Mouse (Mus musculus) layer of hippocampus, adult 8-10 months (tissue): Measurements from ENCODE around the gene Mrps23. TPM values are rescaled to one million over a fixed set of nuclear protein-coding genes. Genes with fewer than 3 reads are reported as not detected.

Experiments used
- DNase-seq, 2 experiments: peaks; one replicate each; pipeline ENCODE4 v3.0.0; 2022; ENCODE audit warnings: low spot score in 2 of 2
- total RNA-seq, 4 experiments: library from RNA; stranded (reverse); gene quantifications; 2 replicates each; pipeline ENCODE4 v1.2.4; 2022

The Mrps23 gene
- total RNA-seq, 4 experiments from 2014 or later = 63.2 to 64.8 (median 63.7) TPM

DNA sequence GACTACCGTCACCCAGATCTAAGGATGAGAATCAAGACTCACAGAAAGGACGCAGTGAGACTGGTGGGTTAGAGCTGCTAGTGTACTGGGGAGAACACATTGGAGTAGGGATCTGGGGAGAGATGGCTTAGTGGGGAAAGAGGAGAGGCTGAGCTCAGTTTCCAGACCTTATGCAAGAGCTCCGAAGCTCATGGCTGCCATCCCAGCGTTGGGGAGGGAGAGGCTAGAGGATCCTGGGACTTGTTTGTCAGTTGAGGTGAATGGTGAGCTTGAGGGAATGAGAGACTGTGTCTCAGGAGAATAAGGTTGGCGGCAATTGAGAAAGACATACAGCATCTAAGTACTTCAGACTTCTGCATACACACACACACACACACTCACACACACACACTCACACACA, 44.4 kb downstream of the Mrps23 start:
- DNase-seq = no peak

DNA sequence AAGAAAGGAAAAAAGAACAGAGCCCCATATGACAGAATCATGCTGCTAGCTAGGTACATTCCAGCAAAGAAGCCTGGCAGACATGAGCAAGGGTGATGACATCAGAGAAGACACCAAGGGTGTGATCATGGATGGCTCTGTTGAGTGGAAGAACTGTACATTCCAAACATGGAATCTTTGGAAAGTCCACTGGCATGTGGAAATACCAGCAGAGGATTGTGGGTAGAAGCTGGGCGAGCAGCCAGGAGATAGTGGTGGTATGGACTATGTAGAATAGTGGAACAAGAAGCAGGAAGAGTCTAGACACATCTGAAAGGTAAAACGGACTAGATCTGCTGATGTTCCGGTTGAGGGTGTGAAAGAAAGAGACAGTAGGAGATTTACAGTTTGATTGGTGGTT, 46.4 kb downstream of the Mrps23 start:
- DNase-seq = no peak

DNA sequence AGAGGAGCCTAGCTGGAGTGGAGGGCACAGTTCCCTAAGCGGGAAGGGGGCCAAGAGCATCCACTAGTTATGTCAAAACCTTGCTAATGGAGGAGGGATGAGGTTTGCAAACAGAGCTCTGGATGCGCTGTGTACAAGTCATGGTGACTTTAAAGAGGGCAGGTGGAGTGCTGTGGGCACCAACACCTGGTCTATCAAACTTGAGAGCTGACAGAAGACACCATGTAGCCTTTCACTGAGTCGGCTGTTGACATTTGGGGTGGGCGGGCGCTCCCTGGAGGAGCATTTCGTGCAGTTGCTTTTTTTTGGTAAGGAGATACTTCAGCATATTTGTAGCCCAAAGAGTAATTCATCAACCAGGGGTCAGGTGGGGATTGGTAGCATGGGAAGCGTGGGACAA, 47.1 kb downstream of the Mrps23 start:
- DNase-seq = no peak

DNA sequence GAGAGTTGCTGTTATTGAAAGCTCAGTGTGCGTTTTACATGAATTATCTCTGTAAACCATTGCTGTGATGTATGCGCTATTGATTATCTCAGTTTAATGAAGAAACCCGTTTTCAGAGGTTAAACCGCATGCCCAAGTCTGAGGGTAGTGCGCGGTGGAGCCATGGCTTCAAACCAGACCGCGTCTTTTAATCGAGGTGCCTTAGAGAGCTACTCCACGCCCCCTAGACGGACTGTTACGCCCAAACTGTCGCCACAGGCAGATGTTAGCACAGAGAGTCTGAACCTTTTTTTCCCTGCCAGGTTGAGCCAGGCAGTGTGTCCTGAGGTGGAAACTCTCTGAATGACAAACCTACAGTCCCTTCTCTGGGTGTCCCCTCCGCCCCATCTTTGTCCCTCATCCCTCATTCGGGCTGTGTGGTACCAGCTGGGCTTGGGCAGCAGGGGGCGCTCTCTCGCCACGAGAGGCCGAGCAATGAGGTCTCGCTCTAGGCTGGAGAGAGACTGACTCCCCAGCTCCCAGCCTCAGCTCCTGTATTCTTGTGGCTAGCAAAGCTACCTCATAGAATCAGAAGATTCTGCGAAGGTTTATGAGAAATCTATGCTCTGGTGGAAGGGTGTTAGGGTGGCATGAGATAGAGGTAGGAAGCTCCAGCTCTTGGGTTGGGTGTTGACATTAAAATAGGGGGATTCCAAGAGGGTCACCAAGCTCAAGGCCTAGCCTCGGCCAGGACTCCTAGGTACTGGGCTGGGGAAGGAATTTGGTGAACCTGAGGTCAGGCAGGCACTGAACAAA, 48.0 kb downstream of the Mrps23 start:
- peak; percentile 48 to 86 for DNase-seq

DNA sequence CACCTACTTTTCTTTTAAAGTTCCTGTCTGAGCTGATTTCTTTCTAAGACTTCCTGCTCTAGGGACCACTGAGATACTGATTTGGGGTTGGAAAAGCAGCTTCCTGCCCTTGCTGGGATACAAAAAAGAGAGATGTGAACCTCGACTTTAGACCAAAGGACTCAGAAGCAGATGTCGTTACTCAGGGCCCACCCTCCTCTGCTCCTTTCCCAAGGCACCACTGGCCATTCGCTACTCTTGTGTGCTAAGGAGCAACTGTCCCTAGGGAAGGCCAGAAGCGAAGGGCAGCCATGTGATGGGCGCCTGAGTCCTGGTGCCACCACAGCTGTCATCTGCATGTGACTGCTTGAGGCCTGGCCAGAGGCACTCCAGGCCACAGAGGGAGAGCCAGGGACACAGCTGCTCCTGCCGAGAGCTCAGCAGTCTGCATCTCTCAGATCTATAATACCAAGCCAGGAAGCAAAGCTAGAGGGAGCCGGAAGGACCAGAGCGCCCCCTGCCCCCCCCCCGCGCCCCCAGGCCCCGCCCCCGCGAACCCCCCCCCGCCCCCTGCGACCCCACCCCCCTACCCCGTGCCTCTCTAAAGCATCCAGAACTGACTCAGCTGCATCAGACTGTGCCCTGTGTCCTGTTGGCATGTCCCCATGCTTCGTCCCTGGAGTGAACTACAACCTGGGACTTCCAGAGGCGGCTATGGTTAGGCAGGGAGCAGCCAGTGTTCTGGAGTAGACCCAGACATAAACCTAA, 48.8 kb downstream of the Mrps23 start:
- DNase-seq = peak; percentile 32 to 37

DNA sequence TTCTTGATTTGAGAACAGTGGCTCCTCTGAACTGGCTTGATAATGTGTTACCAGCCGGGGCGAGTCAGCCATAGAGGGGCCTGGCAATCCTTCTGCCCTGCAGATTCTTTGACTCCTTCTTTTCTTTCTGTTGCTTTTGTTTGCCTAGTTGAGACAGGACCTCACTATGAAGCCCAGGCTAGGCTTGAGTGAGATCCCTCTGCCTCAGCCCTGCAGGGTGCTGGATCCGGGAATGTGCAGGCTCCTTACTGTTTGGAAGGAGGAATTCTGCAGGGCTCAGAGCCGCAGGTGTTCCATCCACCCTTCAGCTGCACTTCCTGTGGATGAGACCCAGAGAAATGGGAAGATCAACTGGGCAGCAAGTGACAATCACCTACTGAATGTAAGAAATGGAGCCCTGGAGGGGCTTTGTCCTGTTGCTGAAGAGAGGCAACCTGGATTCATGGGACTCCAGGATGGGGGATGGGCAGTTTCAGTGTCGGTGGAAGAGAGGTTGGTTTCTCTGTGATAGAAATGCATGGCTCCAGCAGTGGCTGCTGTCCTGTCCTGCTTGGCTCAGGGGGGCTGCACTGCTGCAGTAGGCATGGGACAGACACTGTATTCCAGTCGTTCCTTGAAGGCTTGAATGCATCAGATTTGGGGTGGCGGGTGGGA, 49.5 kb downstream of the Mrps23 start:
- no peak for DNase-seq

DNA sequence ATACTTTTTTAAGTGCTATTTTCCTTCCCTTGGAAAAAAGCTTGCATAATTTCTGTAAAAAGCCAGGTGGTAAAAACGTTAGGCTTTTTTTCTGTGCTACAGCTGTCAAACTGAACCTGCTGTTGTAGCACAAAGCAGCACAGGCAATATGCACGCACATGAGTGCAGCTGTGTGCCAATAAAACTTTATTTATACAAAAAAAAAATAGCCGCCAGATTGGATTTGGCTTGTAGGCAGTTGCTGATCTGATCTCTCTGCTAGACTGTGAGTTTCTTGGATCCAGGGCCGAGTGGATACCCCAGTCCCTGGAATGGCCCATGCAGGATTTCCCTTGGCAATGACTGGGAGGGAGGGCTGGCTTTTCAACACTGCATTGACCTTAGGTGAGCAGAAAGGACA, 53.5 kb downstream of the Mrps23 start:
- DNase-seq = no peak

DNA sequence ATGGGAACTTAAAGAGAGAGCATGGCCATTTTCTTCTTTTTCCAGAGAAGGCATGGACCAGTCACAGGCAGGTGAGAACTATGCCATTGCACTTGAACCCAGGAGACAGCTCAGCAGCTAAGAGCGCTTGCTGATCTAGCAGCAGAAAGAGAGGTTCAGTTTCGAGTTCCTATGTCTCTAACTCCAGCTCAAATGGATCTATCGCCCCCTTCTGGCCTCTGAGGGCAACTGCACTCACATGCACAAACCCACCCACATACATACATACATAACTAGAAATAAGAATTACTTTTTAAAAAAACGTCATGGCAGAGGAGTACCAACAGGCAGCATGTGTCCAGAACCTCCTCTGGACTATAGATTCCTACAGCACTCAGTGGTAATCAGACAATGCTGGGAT, 54.0 kb downstream of the Mrps23 start:
- DNase-seq = no peak

DNA sequence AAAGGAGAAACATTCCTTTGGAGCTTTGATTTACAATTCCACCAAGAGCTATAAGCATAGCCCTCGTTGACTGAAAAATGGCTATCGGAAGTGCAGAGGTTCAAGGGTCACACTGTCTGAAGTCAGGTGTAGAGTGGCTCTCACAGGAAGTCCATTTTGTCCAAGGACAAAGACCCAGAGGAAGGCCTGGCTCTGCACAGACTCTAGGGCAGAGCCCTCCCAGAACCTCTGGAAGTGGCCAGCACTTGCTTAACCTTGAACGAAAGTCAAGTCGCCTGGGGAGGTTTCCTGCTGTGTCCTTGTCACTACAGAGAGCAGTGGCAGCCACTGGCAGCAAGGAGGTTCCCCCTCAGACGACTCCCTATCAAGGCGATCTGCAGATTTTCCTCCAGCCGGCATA, 56.3 kb downstream of the Mrps23 start:
- DNase-seq = no peak

Other genes starting within 250 kb of the Mrps23 start
- 100 to 1,000 TPM; 470 to 530 (median 496) TPM for gene Dynll2, start 216.9 kb upstream of the Mrps23 start, total RNA-seq
- gene Srsf1, start 157.0 kb upstream of the Mrps23 start, total RNA-seq = 100 to 1,000 TPM; 208 to 223 (median 218) TPM
- gene Vezf1, start 136.1 kb upstream of the Mrps23 start, total RNA-seq = 10 to 100 TPM; 25.0 to 26.5 (median 25.7) TPM
- 10 to 100 TPM; 30.9 to 38.7 (median 33.4) TPM for gene Cuedc1, start 106.3 kb upstream of the Mrps23 start, total RNA-seq
- not detected for gene Ccdc182, start 89.7 kb downstream of the Mrps23 start, total RNA-seq